Mouse (Mus musculus): Measurements from ENCODE around the gene Wdr59.

- TF ChIP-seq CTCF (IDR thresholded peaks at IDR 0.05; ENCODE audit: low read depth), result no peak
- TF ChIP-seq EP300 (IDR thresholded peaks at IDR 0.05; ENCODE audit: low read depth), result no peak
Observed at GRCm38 (mm10) chr8:111493176-111493575, 28.7 kb downstream of the Wdr59 start.

All from liver, embryonic 14.5 days (tissue).